Mouse (Mus musculus) mature B cell (primary cell): ENCODE measurements around the gene Hook2.

ENCODE experiments used
- in situ Hi-C: fragments of 300-500 bp; cut with MboI; formaldehyde crosslinking; loops from 2 replicates; pipeline ENCODE4 v1.14.3; 2019

The Hook2 gene

DNA sequence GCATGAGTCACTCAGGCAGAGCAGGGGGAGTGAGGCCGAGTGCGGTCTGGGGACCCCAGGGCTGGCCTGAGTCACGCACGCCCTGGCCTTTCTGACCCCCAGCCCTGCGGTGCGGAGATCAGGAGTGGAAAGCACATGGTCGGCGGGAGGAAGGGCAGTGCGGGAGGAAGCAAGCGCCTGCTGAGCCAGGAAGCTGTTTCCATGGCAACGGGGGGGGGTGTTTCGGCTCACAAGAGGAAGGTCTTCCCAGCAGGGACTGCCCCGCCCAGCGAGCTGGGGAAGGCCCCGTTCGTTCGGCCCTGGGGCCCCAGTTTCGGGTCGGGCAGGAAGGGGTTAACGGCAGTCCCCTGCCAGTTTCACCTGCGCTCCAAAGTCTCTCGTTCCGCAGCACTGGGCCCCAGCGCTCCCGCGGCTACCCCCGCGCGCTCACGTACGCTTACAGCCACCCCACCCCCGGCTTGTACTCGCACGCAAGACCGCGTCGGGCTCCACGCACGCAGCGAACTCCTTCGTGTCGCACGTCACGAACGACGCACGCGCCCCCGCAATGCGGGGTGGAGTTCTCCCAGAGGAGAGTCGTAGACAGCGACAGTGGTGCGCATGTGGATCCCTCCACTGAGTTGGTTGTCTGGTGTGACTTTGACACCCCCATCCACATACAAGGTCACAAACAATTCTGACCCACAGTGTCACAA lies 4.6 kb upstream of the Hook2 start:
- in situ Hi-C loops, result loop anchor here (10.0 kb wide), 1 partner anchor 1241 kb away; the partner anchor contains the start of gene Adgre5

- in situ Hi-C loops, result loop anchor here (10.0 kb wide), 1 partner anchor 1242 kb away; the partner anchor contains the start of gene Adgre5
These were observed 3.9 kb upstream of the Hook2 start for GRCm38 (mm10) chr8:84986379-84986945.

- in situ Hi-C loops, result loop anchor here (10.0 kb wide), 1 partner anchor 1243 kb away; the partner anchor contains the start of gene Adgre5
These were observed 3.0 kb upstream of the Hook2 start for GRCm38 (mm10) chr8:84987388-84987787.

- in situ Hi-C loops, result loop anchor here (10.0 kb wide), 1 partner anchor 1243 kb away; the partner anchor contains the start of gene Adgre5
These were observed 2.5 kb upstream of the Hook2 start for GRCm38 (mm10) chr8:84987903-84988302.

GRCm38 (mm10) chr8:84989311-84989731 lies 1.1 kb upstream of the Hook2 start:
- in situ Hi-C loops, result loop anchor here (10.0 kb wide), 1 partner anchor 1245 kb away; the partner anchor contains the start of gene Adgre5

GRCm38 (mm10) chr8:84989810-84990209 lies 593 bp upstream of the Hook2 start:
- in situ Hi-C loops, result loop anchor here (10.0 kb wide), 1 partner anchor 1245 kb away; the partner anchor contains the start of gene Adgre5

DNA sequence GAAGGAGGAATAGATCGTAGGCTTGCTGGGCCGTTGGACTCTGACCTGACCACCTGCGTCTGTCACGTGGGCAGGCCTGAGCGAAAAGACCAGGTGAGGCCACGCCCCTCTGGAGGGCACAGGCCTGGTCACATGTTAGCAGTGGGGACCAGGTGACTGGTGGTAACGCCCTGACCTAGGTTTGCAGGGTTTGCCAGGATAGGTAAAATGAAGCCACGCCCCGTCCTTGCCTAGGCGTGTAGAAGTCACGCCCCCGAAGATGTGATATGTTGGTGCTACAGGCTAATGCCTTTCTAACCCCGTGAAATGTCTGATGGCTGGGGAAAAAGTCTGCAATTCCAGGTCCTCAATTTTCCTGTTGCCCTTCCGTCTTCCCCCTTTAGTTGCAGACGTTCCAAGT lies 433 bp downstream of the Hook2 start:
- in situ Hi-C loops, result no loop called here

GRCm38 (mm10) chr8:84994375-84994774 lies 4.0 kb downstream of the Hook2 start:
- in situ Hi-C loops, result no loop called here

GRCm38 (mm10) chr8:84995680-84996079 lies 5.3 kb downstream of the Hook2 start:
- in situ Hi-C loops, result no loop called here

DNA sequence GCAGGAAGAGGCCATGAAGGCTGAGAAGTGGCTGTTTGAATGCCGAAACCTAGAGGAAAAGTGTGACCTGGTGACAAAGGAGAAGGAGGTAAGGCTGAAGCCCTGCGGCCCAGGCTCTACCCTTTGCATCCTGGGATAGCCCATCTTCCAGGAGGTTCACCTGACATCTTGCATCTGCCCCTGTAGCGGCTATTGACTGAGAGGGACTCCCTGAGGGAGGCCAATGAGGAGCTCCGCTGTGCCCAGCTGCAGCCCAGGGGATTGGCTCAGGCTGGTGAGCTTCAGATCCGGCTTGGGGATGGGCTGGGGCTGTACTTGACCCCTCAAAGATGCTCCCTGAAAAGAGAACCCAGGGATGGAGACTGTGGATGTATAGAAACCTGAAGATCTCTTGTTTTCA lies 6.6 kb downstream of the Hook2 start:
- in situ Hi-C loops, result no loop called here

DNA sequence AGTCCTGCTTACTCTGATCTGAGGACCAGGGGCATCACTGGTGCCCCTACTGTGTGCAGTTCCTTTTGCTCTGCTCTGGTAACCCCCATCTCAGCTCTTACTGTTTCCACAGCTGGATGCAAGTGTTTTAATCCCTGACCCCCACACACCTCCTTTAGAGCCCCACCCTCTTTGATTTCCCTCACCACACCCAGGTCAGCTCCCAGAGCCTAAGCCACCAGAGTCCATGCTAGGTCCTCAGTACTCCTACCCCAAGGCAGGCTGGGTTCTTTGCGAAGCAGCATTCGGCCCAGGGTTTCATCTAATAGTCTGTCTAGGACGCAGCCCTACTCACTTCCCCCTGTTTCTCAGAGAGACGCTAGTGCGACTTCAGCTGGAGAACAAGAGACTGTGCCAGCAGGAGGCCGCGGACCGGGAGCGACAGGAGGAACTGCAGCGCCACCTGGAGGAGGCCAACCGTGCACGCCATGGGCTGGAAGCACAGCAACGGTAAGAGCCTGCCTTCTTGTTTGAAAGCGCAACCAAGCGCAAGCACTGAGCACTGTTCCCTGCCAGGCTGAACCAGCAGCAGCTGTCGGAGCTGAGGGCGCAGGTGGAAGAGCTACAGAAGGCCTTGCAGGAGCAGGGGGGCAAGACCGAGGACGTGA lies 7.4 kb downstream of the Hook2 start:
- in situ Hi-C loops, result no loop called here

DNA sequence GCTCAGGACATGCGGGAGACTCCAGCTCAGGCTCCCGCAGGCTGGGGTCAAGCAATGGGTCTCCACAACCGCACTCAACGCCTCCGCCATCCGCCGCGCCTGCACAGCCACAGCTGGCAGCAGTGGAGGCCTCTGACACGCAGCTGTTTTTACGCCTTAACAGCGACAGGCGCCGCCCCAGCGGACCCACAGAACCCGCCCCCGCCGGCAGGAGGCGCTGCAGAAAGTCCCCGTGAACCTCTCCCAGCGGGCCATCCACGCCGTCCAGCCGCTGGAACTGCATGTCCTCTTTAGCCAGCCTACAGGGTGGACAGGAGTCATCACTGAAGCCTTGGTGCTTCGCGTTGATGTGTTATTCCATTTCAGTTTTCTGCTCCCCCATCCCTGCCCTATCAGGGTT lies 17.3 kb downstream of the Hook2 start:
- in situ Hi-C loops, result no loop called here

- in situ Hi-C loops, result no loop called here
These were observed 20.8 kb downstream of the Hook2 start for GRCm38 (mm10) chr8:85011242-85011641.

DNA sequence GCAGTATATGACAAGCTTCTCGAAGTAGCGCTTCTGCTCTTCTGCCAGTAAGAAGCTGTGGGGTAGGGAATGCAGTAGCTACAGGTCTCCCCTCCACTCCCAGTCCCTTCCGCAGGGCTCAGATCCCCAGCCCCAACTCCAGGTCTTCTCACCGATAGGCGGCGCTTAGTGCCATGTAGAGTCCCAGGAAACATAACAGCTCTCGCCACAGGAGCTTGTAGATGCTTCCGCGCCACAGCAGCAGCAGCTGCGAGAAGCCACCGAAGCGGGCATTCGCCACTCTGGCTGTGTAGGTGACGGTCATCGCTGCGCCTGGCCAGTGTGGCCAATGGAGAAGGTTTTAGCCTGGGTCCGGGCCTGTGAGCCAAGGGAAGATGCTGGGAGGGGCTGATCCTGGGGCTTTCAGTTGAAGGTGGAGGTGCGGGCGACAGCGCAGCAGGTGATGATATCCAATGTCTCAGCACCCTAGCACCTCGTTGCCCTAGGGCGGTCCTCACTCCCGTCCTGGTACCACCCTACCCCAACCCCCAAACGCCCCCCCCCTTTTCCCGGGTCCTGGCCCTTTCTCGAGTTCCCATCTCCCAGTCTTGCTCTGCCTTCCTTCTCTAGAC lies 22.9 kb downstream of the Hook2 start:
- in situ Hi-C loops, result no loop called here

- in situ Hi-C loops, result no loop called here
These were observed 24.0 kb downstream of the Hook2 start, which contains the start of gene Best2 for GRCm38 (mm10) chr8:85014431-85014830. TSS of gene Best2 (minus strand) at chr8:85014531.

DNA sequence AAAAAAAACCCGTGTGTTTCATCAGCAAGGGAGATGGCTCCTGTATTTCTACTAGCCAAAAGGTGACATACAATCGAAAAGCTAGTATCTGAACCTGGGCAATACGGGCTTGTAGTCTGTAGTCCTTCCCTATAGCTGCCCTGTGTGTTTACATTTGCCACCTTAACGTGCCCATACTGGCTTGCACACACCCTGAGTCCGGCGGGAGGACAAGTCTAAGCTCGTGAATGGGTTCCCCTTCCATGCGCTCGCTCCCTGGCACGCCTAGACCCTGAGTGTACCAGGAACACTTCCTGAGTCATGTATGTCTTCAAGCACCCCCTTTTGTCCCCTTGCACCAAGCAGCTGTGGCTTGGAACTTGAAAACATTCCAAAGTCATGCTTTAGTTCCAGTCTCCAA lies 26.3 kb downstream of the Hook2 start:
- in situ Hi-C loops, result no loop called here

DNA sequence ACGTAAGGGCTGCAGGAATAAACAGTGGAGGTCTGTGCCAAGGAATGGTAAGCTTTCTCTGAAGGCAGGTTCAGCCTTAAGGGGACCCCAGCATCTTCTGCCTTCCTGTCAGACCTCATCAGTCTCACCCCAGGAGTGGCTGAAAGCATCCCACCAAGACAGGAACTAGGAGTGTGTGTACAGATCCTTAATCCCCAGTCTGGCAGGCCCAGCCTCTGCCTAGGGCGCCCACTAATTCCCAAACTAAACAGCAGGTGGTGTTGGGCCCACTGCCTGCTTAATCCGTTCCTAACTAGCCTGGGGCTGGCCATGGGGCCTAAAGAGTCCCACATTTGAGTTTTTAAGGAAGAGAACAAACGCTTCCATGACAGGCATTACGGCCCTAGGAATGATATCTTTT lies 26.8 kb downstream of the Hook2 start:
- in situ Hi-C loops, result no loop called here

- in situ Hi-C loops, result no loop called here
These were observed 31.2 kb downstream of the Hook2 start for GRCm38 (mm10) chr8:85021514-85022055.

GRCm38 (mm10) chr8:85023846-85024245 lies 33.4 kb downstream of the Hook2 start:
- in situ Hi-C loops, result no loop called here

DNA sequence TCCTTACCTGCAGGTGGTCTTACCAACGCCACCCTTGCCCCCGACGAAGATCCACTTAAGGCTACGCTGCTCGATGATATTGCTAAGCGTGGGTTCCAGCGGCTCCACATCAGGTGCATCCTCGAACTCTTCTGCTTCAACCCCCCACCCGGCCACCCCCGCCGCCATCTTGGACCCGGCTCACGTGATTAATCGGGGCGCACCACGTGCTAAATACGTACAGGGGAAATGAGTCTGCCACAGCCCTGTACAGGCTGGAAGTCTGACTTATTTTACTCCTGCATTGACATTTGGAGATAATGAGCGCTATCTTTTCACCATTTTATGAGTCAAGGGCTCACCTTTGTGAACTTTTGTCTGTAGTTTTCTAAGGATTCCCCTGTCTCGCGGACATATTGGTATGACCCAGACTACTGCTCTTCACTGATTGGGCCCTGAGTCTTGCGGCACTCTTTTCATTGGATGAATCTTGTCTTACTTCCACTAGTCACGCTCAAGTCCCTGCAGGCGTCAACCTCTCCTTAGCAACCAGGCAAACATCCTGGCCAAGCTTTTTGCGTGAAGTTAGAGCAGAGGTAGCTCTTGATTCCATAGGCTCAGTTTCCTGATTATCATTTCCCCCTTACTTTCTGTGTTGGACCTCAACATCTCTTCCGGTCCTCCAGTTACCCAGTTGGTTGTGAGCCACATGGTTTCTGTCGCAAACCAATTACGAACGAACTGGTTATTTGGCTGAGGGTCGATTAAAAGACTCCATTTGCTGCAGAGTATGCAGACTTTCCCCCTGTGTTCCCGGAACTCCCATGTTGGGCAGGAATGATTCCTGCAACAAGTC lies 34.9 kb downstream of the Hook2 start, which contains the start of gene Asna1:
Gene Asna1 (minus strand): TSS at position 184 of the 835 bp plus-strand sequence.
- in situ Hi-C loops, result no loop called here
